Mouse (Mus musculus) Muller cell, postnatal 12 days (primary cell): ENCODE results near the gene Hint1.
"Not testable (repeated sequence)": the region's sequence is repeated elsewhere in the genome, so short reads cannot be mapped to it uniquely, and the experiment has no call there.

ENCODE experiments used
- DNase-seq: peaks from one replicate; pipeline ENCODE4 v3.0.0-alpha.2; 2015; ENCODE audit errors: inconsistent ontology term

Gene Hint1

GRCm38 (mm10) chr11:54894589-54894988 lies 28.4 kb downstream of the Hint1 start:
- no peak for DNase-seq

DNA sequence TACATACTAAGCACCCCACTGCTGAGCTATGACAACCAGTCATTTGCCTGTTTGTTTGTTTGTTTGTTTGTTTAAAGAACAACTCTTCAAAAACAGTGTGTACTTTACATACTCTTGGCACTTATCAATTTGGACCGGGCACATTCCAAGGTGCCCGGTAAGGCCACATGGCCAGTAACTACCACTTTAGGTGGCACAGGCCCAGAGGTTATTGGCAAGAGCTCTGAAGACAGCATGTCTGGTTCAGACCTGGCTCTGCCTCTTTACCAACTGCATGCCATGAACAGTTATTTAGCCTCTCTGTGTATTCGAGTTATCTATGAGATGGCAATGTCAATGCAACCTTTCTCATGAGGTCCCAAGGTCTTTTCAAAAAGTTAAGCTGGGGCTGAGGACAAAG lies 30.5 kb downstream of the Hint1 start:
- not testable (repeated sequence) for DNase-seq

GRCm38 (mm10) chr11:54897470-54897869 lies 31.3 kb downstream of the Hint1 start:
- no peak for DNase-seq

DNA sequence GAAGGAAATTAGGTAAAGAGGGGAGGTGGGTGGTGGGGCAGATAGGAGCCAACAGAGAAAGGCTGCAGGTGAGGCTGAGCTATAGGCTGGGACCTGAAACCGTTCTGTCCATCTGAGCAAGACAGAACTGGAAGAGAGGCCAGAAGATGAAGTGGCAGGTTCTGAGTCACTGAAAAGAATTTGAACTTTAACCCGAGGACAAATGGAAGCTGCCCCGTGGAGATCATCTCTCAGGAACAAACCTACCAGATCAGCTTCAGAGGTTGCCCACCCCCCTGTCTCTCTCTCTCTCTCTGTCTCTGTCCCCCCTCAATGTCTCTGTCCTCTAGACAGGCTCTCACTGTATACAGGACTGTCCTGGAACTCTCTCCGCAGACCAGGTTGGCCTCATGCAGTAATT lies 33.5 kb downstream of the Hint1 start:
- no peak for DNase-seq

- DNase-seq, result peak; percentile 77
These were observed 36.4 kb downstream of the Hint1 start, which contains the start of gene Gpx3 for GRCm38 (mm10) chr11:54902333-54903323. Gene Gpx3, plus strand, starts transcription at chr11:54902453.

- no peak for DNase-seq
These were observed 37.2 kb downstream of the Hint1 start for GRCm38 (mm10) chr11:54903339-54903738.

- DNase-seq, result no peak
These were observed 37.9 kb downstream of the Hint1 start for GRCm38 (mm10) chr11:54903940-54904706.

DNA sequence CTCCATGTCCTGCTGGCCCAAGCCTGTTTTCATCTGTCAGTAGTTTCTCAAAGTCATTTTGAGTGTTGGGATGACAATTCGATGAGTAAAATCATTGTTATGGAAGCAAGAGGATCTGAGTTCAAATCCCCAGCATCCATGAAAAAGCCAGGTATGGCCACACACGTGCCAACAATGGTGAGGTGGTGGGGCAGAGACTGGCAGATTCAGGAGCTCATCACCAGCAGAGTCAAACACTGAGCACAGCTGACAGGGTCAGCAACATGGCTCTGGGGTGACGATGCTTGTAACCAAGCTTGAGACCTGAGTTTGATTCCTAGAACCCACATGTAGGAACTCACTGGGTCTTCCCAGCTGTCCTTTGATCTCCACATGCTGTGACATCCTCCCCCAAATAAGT lies 38.9 kb downstream of the Hint1 start:
- DNase-seq, result no peak

GRCm38 (mm10) chr11:54905931-54906330 lies 39.7 kb downstream of the Hint1 start:
- DNase-seq, result no peak

- no peak for DNase-seq
These were observed 40.3 kb downstream of the Hint1 start for GRCm38 (mm10) chr11:54906466-54906865.

GRCm38 (mm10) chr11:54907259-54907658 lies 41.1 kb downstream of the Hint1 start:
- no peak for DNase-seq

DNA sequence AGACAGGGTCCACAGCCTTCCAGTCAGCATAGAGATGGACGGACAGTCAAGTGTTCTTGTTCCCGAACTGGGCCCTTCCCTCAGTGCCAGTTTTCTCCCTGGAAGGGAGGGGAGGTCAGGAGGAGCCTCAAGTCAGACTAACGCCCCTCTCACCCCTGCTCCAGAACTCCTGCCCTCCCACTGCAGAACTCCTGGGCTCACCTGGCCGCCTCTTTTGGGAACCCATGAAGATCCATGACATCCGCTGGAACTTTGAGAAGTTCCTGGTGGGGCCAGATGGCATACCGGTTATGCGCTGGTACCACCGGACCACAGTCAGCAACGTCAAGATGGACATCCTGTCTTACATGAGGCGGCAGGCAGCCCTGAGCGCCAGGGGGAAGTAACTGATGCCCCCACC lies 43.1 kb downstream of the Hint1 start:
- DNase-seq, result no peak

DNA sequence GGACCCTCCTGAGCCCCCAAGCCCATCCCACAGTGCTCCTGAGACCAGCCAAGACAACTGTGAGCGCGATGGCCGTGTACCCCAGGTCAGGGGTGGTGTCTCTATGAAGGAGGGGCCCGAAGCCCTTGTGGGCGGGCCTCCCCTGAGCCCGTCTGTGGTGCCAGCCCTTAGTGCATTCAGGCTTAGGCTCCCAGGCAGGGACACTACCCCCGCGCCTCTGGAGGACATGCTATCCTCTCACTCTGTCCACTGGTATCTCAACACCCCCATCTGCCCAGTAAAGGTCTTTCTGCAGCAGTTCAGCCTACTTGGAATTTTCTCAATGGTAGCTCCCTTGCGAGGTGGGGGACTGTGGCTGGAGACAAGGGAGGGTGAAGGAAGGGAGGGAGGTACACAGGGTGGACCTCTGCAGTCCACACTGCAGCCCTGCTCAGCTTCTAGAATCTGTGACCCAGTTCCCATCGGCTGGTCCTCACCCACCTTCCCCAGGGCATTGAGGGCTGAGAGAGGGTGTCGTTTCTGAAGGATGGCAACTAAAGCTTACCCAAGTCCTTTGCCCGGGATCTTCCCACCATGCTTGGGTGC lies 44.0 kb downstream of the Hint1 start:
- DNase-seq, result no peak

DNA sequence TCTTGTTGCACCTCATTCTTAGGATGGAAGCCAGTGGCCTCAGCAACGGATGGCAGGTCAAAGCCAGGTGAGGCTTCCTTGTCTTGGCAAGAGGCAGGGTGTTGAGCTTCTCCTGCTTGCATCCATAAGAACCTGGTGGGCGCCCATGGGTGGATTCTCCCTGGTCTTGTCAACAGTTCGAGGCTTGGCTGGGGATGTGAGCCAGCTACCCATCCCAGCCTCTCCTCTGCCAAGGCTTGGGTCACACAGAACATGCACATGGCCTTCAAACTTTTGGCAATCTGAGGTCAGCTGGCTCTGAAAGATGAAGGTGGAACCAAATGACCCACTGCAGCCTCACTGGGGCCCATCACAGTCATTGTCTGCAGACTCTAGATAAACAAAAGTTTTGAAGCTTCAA lies 45.0 kb downstream of the Hint1 start:
- no peak for DNase-seq

- no peak for DNase-seq
These were observed 45.7 kb downstream of the Hint1 start for GRCm38 (mm10) chr11:54911671-54912502.

GRCm38 (mm10) chr11:54912503-54913316 lies 46.5 kb downstream of the Hint1 start:
- no peak for DNase-seq

DNA sequence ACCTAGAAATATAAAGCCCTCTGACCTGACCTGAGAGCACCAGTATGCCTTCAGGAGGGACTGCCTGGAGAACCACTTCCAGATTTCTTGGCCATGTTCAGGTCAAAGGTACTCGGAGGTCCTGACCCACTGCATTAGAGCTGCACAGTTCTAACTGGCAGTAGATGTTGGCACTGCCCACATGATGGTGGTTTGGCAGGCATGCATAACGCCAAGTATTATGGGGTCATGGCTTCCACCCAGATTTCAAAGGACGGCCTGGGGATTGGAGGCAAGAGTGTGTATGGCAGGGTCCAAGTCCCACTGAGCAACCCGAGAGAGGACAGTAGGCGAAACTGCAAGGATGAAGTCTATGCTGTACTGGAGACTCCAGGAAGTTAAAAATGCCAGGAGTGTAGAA lies 47.7 kb downstream of the Hint1 start:
- no peak for DNase-seq

DNA sequence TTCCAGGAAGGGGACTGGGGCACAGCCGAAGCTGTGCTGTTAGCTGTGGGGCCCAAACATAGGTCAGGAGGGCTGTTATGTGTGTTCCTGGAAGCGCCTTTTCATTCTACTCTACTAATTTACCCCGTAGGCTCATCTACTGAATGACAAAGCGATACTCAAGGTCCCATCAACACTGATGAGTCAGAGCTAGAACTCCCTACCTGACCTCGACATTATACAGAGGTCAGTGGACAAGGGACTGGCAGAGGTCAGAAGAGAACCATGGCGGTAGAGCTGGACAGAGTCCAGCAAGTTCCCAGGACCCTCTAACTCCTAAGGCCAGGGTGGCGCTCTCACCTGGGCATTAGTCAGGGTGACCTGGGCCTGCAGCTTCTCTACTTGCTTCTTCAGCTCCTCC lies 51.3 kb downstream of the Hint1 start:
- no peak for DNase-seq

DNA sequence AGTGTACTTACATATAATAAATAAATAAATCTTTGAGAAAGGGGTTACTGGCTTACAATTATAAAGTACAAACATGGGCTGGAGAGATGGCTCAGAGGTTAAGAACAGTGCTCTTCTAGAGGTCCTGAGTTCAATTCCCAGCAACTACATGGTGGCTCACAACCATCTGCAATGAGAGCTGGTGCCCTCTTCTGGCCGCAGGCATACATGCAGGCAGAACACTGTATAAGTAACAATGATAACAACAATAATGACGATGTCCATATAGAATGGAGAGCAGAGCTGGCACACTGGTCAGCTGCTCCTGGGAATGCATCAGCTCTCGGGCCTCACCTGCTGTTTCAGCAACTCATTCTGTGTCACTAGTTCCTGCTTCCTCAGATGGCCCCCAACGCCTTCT lies 52.1 kb downstream of the Hint1 start:
- DNase-seq, result no peak
